Mouse (Mus musculus) myocyte (in vitro differentiated cells): Measurements from ENCODE around the gene Rnf152. TPM values are rescaled to one million over a fixed set of nuclear protein-coding genes. Genes with fewer than 3 reads are reported as not detected.

Experiments used
- H3K27me3 ChIP-seq: one replicate; pipeline ENCODE4 v1.6.1; 2011; ENCODE audit not compliant: control insufficient read depth, insufficient read depth, insufficient read length
- H3K36me3 ChIP-seq: one replicate; pipeline ENCODE4 v1.6.1; 2011; ENCODE audit not compliant: control insufficient read depth, insufficient read depth
- H3K4me2 ChIP-seq: one replicate; pipeline ENCODE4 v1.6.1; 2011; ENCODE audit warnings: low read depth, control low read depth
- H3K4me3 ChIP-seq: one replicate; pipeline ENCODE4 v1.5.1; 2011; ENCODE audit warnings: mild to moderate bottlenecking, control low read depth, moderate library complexity
- H3K79me2 ChIP-seq: one replicate; pipeline ENCODE4 v1.6.1; 2011; ENCODE audit not compliant: control insufficient read depth, insufficient read depth
- H3ac ChIP-seq: one replicate; pipeline ENCODE4 v1.6.1; 2011; ENCODE audit not compliant: control insufficient read depth, insufficient read length
- CEBPB ChIP-seq: IDR thresholded peaks from 2 replicates; pipeline ENCODE4 v1.6.1; 2011; ENCODE audit warnings: mild to moderate bottlenecking, moderate library complexity; ENCODE audit not compliant: poor library complexity, insufficient read depth, severe bottlenecking
- E2F4 ChIP-seq: IDR thresholded peaks from one replicate; pipeline ENCODE4 v1.6.1; 2011; ENCODE audit warnings: mild to moderate bottlenecking, control low read depth, moderate library complexity; ENCODE audit not compliant: insufficient read depth
- MAX ChIP-seq: IDR thresholded peaks from one replicate; pipeline ENCODE4 v1.6.1; 2011; ENCODE audit warnings: low read depth, mild to moderate bottlenecking, control low read depth
- MYOD1 ChIP-seq, 3 experiments: IDR thresholded peaks; one replicate each; pipeline ENCODE4 v1.6.1; 2011; ENCODE audit warnings: control low read depth in 2 of 3, low read depth in 2 of 3, mild to moderate bottlenecking in 2 of 3, moderate library complexity in 1 of 3; ENCODE audit not compliant: insufficient read length in 2 of 3, control insufficient read depth in 1 of 3
- MYOG ChIP-seq, 3 experiments: IDR thresholded peaks; one replicate each; pipeline ENCODE4 v1.6.1; 2011; ENCODE audit warnings: control low read depth in 2 of 3, low read depth in 2 of 3, mild to moderate bottlenecking in 2 of 3; ENCODE audit not compliant: insufficient read length in 2 of 3, control insufficient read depth in 1 of 3, insufficient read depth in 1 of 3
- POLR2A ChIP-seq: IDR thresholded peaks from one replicate; pipeline ENCODE4 v1.6.1; 2011; ENCODE audit warnings: low read depth, mild to moderate bottlenecking, control low read depth, moderate library complexity; ENCODE audit not compliant: insufficient read length
- POLR2AphosphoS2 ChIP-seq: IDR thresholded peaks from one replicate; pipeline ENCODE4 v1.6.1; 2011; ENCODE audit warnings: low read depth, control low read depth; ENCODE audit not compliant: insufficient read length
- REST ChIP-seq: IDR thresholded peaks from one replicate; pipeline ENCODE4 v1.6.1; 2011; ENCODE audit warnings: mild to moderate bottlenecking, control low read depth, moderate library complexity; ENCODE audit not compliant: insufficient read depth, insufficient read length
- SRF ChIP-seq: IDR thresholded peaks from one replicate; pipeline ENCODE4 v1.6.1; 2011; ENCODE audit warnings: low read depth; ENCODE audit not compliant: control insufficient read depth, insufficient read length
- TCF12 ChIP-seq: IDR thresholded peaks from one replicate; pipeline ENCODE4 v1.6.1; 2011; ENCODE audit warnings: mild to moderate bottlenecking, control low read depth; ENCODE audit not compliant: poor library complexity, insufficient read depth, severe bottlenecking
- TCF3 ChIP-seq: IDR thresholded peaks from one replicate; pipeline ENCODE4 v1.6.1; 2011; ENCODE audit warnings: low read depth, control low read depth; ENCODE audit not compliant: insufficient read length
- USF1 ChIP-seq: IDR thresholded peaks from one replicate; pipeline ENCODE4 v1.6.1; 2011; ENCODE audit warnings: low read depth, mild to moderate bottlenecking, control low read depth, moderate library complexity
- polyA plus RNA-seq: library from polyadenylated mRNA; unstranded; fragments of >200 nt; fragmentation: generic; extraction: Trizol; gene quantifications from one replicate; pipeline ENCODE4 v1.2.1, GENCODE M21; 2012; ENCODE audit warnings: missing spikeins

Rnf152 gene
- polyA plus RNA-seq, 1 experiment = 0.01 TPM

DNA sequence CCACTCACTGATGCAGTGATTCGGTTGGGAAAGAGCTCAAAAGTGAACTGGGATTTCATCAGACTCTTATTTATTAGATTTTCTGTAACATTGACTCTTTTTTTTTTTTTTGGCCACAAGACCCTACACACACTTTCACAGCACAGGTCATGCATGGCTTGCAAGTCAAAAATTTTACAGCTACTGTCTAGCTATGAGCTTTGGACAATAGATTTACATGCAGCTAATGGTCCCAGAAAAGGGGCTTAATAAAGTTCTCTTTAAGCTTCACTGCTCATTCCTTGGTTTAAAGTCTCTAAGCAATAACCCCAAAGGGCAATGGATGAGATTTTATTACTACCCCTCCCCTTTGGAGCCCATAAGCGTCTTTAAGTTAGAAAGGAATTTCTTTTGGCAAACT, 76.3 kb downstream of the Rnf152 start:
- Histone ChIP-seq H3K36me3 (no peaks in the 10 kb centered on the region), H3K79me2 (no peaks in the 10 kb centered on the region), H3ac (no peak overlapping the region), H3K4me2 (no peak overlapping the region), H3K4me3 (no peak overlapping the region), H3K27me3 (no peaks in the 10 kb centered on the region)
- TF ChIP-seq SRF (no peak), MAX (no peak), CEBPB (no peak), POLR2A (no peak), TCF3 (no peak), E2F4 (no peak), MYOD1 (IDR thresholded peaks at IDR 0.05; ENCODE audit: control insufficient read depth in 1 of 3, insufficient read length in 2 of 3, low read depth in 2 of 3) (no peak), MYOG (IDR thresholded peaks at IDR 0.05; ENCODE audit: control insufficient read depth in 1 of 3, insufficient read depth in 1 of 3, insufficient read length in 2 of 3, low read depth in 2 of 3) (no peak), REST (no peak), POLR2AphosphoS2 (no peak), USF1 (no peak), TCF12 (no peak)

DNA sequence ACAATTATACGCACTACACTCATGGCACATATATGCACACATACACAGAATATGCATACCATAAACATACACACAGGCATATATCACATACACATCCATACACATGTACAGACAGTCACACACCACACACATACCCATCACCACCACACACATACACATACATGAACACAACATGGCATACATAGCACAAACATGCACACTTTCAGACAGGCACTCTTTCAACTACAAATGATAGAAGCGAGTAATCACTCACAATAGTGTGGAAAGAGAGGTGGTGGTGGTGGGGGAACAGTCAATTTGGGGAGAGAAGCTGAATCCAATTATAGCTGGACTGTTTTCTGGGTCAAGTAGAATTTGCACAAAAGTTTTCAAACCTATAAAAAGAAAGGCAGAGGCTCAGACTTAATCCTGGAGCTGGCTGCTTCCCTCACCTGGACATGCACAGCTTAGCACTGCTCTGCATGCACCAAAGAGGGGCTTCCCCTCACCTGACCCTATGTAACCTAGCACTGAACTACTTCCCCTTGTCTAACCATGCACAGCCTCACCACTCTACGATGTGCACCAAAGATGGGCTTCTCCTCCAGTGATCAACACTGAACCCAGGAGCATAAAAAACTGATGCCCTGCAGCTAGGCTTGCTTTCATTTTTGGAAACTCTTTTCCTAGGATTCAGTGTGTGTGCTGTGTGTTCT, 81.9 kb downstream of the Rnf152 start:
- Histone ChIP-seq H3K36me3 (no peaks in the 10 kb centered on the region), H3K4me2 (no peak overlapping the region), H3ac (no peak overlapping the region), H3K27me3 (no peaks in the 10 kb centered on the region), H3K79me2 (no peaks in the 10 kb centered on the region), H3K4me3 (no peak overlapping the region)
- no peak for TF ChIP-seq MYOG (IDR thresholded peaks at IDR 0.05; ENCODE audit: control insufficient read depth in 1 of 3, insufficient read depth in 1 of 3, insufficient read length in 2 of 3, low read depth in 2 of 3)
- no peak for TF ChIP-seq TCF12
- no peak for TF ChIP-seq USF1
- no peak for TF ChIP-seq SRF
- TF ChIP-seq REST = no peak
- TF ChIP-seq POLR2A = no peak
- no peak for TF ChIP-seq POLR2AphosphoS2
- TF ChIP-seq E2F4 = no peak
- TF ChIP-seq CEBPB = no peak
- no peak for TF ChIP-seq TCF3
- TF ChIP-seq MYOD1 (IDR thresholded peaks at IDR 0.05; ENCODE audit: control insufficient read depth in 1 of 3, insufficient read length in 2 of 3, low read depth in 2 of 3) = no peak

DNA sequence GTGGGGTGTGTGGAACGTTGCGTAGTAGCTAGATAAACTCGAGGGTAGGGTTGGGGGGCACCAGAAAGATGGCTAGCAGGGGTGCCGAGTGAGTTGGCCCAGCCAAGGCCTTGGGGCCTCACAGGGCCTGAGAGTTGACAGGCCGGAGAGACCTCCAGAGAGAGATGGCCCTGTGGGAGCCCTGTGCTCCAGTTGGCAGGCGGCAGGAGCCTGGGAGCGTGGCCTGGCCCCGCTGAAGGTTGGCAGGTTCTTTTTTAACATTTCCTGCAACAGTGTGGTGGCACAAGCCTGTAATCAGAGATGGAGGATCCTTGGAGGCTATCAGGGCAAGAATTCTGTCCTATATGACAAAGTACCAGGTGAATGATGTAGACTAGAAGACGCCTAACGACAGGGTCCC, 85.4 kb downstream of the Rnf152 start:
- Histone ChIP-seq H3K79me2 (no peaks in the 10 kb centered on the region), H3K36me3 (no peaks in the 10 kb centered on the region), H3ac (no peak overlapping the region), H3K4me2 (no peak overlapping the region), H3K4me3 (no peak overlapping the region), H3K27me3 (no peaks in the 10 kb centered on the region)
- TF ChIP-seq CEBPB (no peak), MYOD1 (IDR thresholded peaks at IDR 0.05; ENCODE audit: control insufficient read depth in 1 of 3, insufficient read length in 2 of 3, low read depth in 2 of 3) (no peak), MAX (no peak), MYOG (IDR thresholded peaks at IDR 0.05; ENCODE audit: control insufficient read depth in 1 of 3, insufficient read depth in 1 of 3, insufficient read length in 2 of 3, low read depth in 2 of 3) (no peak), SRF (no peak), USF1 (no peak), E2F4 (no peak), POLR2AphosphoS2 (no peak), REST (no peak), TCF3 (no peak), TCF12 (no peak), POLR2A (no peak)

DNA sequence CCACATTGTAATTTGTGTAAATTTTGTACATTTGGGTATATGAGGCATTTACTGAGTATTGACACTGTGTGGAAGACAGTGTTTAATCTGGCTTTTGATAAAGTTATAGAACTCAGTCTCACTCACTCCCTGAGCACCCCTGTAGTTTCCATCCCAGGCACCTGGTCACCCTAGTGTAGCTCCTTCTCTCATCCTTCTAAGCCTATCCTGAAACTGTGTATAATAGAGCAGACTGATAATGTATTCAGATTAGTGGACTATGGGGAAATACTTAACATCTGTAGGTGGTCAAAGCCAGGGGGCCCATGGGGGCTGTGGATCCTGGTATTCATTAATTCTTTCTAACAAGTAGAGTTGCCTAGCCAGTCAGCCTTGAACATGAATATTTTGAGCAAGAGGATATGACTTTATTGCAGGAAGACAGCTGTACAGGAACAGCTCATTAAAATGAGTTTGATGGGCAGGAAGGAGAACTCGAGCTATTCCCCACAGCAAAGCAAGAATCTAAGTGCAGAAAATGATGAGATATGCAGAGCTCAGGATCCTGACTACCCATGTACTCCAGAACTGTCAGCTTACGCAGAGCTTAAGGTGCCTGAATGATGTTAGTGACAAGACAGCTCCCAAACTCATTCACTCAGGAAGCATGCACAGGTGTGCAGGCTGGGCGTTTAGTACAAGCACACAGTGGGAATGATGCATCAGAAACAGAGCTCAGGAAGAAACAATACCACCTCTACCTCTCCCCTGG, 93.1 kb downstream of the Rnf152 start:
- no peaks in the 10 kb centered on the region for H3K79me2 ChIP-seq
- no peak overlapping the region for H3K4me3 ChIP-seq
- no peak overlapping the region for H3K4me2 ChIP-seq
- no peaks in the 10 kb centered on the region for H3K27me3 ChIP-seq
- H3ac ChIP-seq = no peak overlapping the region
- no peaks in the 10 kb centered on the region for H3K36me3 ChIP-seq
- TF ChIP-seq TCF3 = no peak
- no peak for TF ChIP-seq REST
- TF ChIP-seq CEBPB = no peak
- no peak for TF ChIP-seq MAX
- no peak for TF ChIP-seq POLR2AphosphoS2
- no peak for TF ChIP-seq TCF12
- TF ChIP-seq USF1 = no peak
- TF ChIP-seq MYOD1 (IDR thresholded peaks at IDR 0.05; ENCODE audit: control insufficient read depth in 1 of 3, insufficient read length in 2 of 3, low read depth in 2 of 3) = no peak
- no peak for TF ChIP-seq E2F4
- TF ChIP-seq POLR2A = no peak
